Mouse (Mus musculus): Measurements from ENCODE around the gene Elk3. TPM values are rescaled to one million over a fixed set of nuclear protein-coding genes. Genes with fewer than 3 reads are reported as not detected.

Elk3 gene
- total RNA-seq, 2 experiments from 2014 or later: 11.7 to 14.2 TPM

- intact Hi-C loops (cut with DNase I): no loop called here
- no peak for TF ChIP-seq CTCF (IDR thresholded peaks at IDR 0.05)
- no peak overlapping the region for H3K27ac ChIP-seq
- no peak for DNase-seq
- no peak overlapping the region for H3K4me3 ChIP-seq
These were observed 51.1 kb downstream of the Elk3 start for GRCm38 (mm10) chr10:93259826-93260225.

GRCm38 (mm10) chr10:93255294-93255693 lies 55.6 kb downstream of the Elk3 start:
- DNase-seq: peak; percentile 66
- Histone ChIP-seq H3K27ac (peak overlapping the region; percentile 70), H3K4me3 (peak overlapping the region; percentile 35)
- intact Hi-C loops (cut with DNase I): no loop called here
- no peak for TF ChIP-seq CTCF (IDR thresholded peaks at IDR 0.05)

GRCm38 (mm10) chr10:93253156-93253555 lies 57.8 kb downstream of the Elk3 start:
- intact Hi-C loops (cut with DNase I): no loop called here
- TF ChIP-seq CTCF (IDR thresholded peaks at IDR 0.05): no peak
- Histone ChIP-seq H3K4me3 (no peak overlapping the region), H3K27ac (no peak overlapping the region)
- no peak for DNase-seq

GRCm38 (mm10) chr10:93252661-93253060 lies 58.3 kb downstream of the Elk3 start:
- H3K27ac ChIP-seq: no peak overlapping the region
- no peak overlapping the region for H3K4me3 ChIP-seq
- intact Hi-C loops (cut with DNase I): no loop called here
- DNase-seq: no peak
- TF ChIP-seq CTCF (IDR thresholded peaks at IDR 0.05): no peak

- DNase-seq: no peak
- Histone ChIP-seq H3K4me3 (no peak overlapping the region), H3K27ac (no peak overlapping the region)
- no peak for TF ChIP-seq CTCF (IDR thresholded peaks at IDR 0.05)
- intact Hi-C loops (cut with DNase I): no loop called here
These were observed 59.5 kb downstream of the Elk3 start for GRCm38 (mm10) chr10:93251426-93251825.

GRCm38 (mm10) chr10:93250436-93251317 lies 60.3 kb downstream of the Elk3 start:
- TF ChIP-seq CTCF (IDR thresholded peaks at IDR 0.05): no peak
- intact Hi-C loops (cut with DNase I): no loop called here
- Histone ChIP-seq H3K27ac (peak overlapping the region; percentile 2; the same call in 1 of the 2 replicates), H3K4me3 (no peak overlapping the region)
- DNase-seq: no peak

GRCm38 (mm10) chr10:93249901-93250300 lies 61.0 kb downstream of the Elk3 start:
- intact Hi-C loops (cut with DNase I): no loop called here
- no peak for TF ChIP-seq CTCF (IDR thresholded peaks at IDR 0.05)

GRCm38 (mm10) chr10:93248416-93248815 lies 62.5 kb downstream of the Elk3 start:
- intact Hi-C loops (cut with DNase I): no loop called here
- no peak overlapping the region for H3K4me3 ChIP-seq
- DNase-seq: no peak
- peak overlapping the region; percentile 8; the same call in 1 of the 2 replicates for H3K27ac ChIP-seq
- no peak for TF ChIP-seq CTCF (IDR thresholded peaks at IDR 0.05)

More at GRCm38 (mm10) chr10:93249901-93250300, 61.0 kb downstream of the Elk3 start:
- no peak for DNase-seq
- Histone ChIP-seq H3K27ac (no peak overlapping the region), H3K4me3 (no peak overlapping the region)

- peak overlapping the region; percentile 32; the same call in 1 of the 2 replicates for H3K27ac ChIP-seq
- intact Hi-C loops (cut with DNase I): no loop called here
- H3K4me3 ChIP-seq: no peak overlapping the region
- DNase-seq: no peak
- no peak for TF ChIP-seq CTCF (IDR thresholded peaks at IDR 0.05)
These were observed 63.0 kb downstream of the Elk3 start for GRCm38 (mm10) chr10:93247902-93248301.

GRCm38 (mm10) chr10:93247422-93247821 lies 63.5 kb downstream of the Elk3 start:
- no peak for DNase-seq
- Histone ChIP-seq H3K27ac (peak overlapping the region; percentile 32; the same call in 1 of the 2 replicates), H3K4me3 (no peak overlapping the region)
- intact Hi-C loops (cut with DNase I): no loop called here
- no peak for TF ChIP-seq CTCF (IDR thresholded peaks at IDR 0.05)

GRCm38 (mm10) chr10:93246185-93246920 lies 64.6 kb downstream of the Elk3 start:
- intact Hi-C loops (cut with DNase I): no loop called here
- no peak for TF ChIP-seq CTCF (IDR thresholded peaks at IDR 0.05)
- Histone ChIP-seq H3K27ac (no peak overlapping the region), H3K4me3 (no peak overlapping the region)
- DNase-seq: no peak

GRCm38 (mm10) chr10:93244209-93244705 lies 66.7 kb downstream of the Elk3 start:
- Histone ChIP-seq H3K4me3 (no peak overlapping the region), H3K27ac (no peak overlapping the region)
- intact Hi-C loops (cut with DNase I): no loop called here
- DNase-seq: no peak
- TF ChIP-seq CTCF (IDR thresholded peaks at IDR 0.05): no peak

- intact Hi-C loops (cut with DNase I): no loop called here
- TF ChIP-seq CTCF (IDR thresholded peaks at IDR 0.05): no peak
- Histone ChIP-seq H3K27ac (no peak overlapping the region), H3K4me3 (no peak overlapping the region)
- DNase-seq: no peak
These were observed 68.1 kb downstream of the Elk3 start for GRCm38 (mm10) chr10:93242861-93243260.

All from gastrocnemius, adult 2 months (tissue).